Mouse (Mus musculus): ENCODE measurements around the gene Gm36210.

- TF ChIP-seq MAX (IDR thresholded peaks at IDR 0.05; ENCODE audit: low read length) (no peak), CTCF (IDR thresholded peaks at IDR 0.05 in 2 of 3, conservative IDR thresholded peaks at IDR 0.05 in 1 of 3; ENCODE audit: control insufficient read depth in 1 of 3, insufficient read depth in 1 of 3, low read depth in 2 of 3, low read length in 3 of 3, poor library complexity in 1 of 3, severe bottlenecking in 1 of 3) (no peak), MAZ (IDR thresholded peaks at IDR 0.05; ENCODE audit: low read depth, low read length) (no peak), USF1 (IDR thresholded peaks at IDR 0.05; ENCODE audit: low read depth, low read length) (no peak), BHLHE40 (IDR thresholded peaks at IDR 0.05; ENCODE audit: borderline replicate concordance, low read depth, low read length) (no peak), CHD1 (IDR thresholded peaks at IDR 0.05; ENCODE audit: low read depth, low read length) (no peak), EP300 (IDR thresholded peaks at IDR 0.05; ENCODE audit: low read depth in 1 of 2, low read length in 2 of 2) (no peak), POLR2A (IDR thresholded peaks at IDR 0.05; ENCODE audit: control insufficient read depth in 1 of 2, insufficient read depth in 1 of 2, low read depth in 1 of 2, low read length in 2 of 2, poor library complexity in 1 of 2) (no peak), TCF12 (IDR thresholded peaks at IDR 0.05; ENCODE audit: low read depth, low read length) (no peak), JUND (IDR thresholded peaks at IDR 0.05; ENCODE audit: low read depth, low read length) (no peak), SIN3A (IDR thresholded peaks at IDR 0.05; ENCODE audit: low read length) (no peak), POLR2AphosphoS2 (IDR thresholded peaks at IDR 0.05; ENCODE audit: low read length) (no peak), POLR2AphosphoS5 (IDR thresholded peaks at IDR 0.05; ENCODE audit: borderline replicate concordance, low read depth, low read length) (no peak)
Observed at GRCm38 (mm10) chr7:4895186-4895585, 11.1 kb downstream of the Gm36210 start.

Measured in MEL (cell line).